Mouse (Mus musculus) heart, adult 2 months (tissue): ENCODE data around the gene Plxna4.

Source experiments
- CTCF ChIP-seq: fragments of 200-600 bp; IDR thresholded peaks from 2 replicates; pipeline ENCODE4 v1.8.1; 2022; ENCODE audit warnings: antibody characterized with exemption, mild to moderate bottlenecking, moderate library complexity
- POLR2A ChIP-seq: fragments of 200-500 bp; IDR thresholded peaks from 2 replicates; pipeline ENCODE4 v1.6.1; 2011; ENCODE audit warnings: mild to moderate bottlenecking, low read depth, low read length, control low read depth; ENCODE audit not compliant: insufficient read depth

DNA sequence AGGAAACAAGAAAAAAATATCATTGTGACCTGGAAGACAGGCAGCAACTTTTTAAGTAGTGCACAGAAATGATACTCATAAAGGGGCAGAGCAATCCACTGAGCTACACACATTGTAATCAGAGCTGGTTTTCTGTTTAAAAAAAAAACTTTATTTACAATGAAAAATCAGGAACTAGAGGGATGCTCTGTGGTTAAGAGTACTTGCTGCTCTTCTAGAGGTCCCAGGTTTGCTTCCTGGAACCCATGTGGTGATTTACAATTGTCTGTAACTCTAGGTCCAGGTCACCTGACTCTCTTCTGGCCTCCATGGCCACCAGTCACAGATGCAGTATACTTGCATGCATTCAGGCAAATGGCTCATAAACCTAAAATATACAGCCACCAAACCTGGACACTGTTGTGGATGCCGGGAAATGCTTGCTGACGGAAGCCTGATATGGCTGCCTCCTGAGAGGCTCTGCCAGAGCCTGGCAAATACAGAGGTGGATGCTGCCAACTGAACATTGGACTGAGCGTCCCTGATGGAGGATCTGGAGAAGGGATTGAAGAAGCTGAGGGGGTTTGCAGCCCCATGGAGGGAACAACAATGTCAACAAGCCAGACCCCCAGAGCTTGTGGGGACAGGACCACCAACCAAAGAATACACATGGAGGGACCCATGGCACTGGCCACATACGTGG is 465.3 kb downstream of the Plxna4 start:
- no peak for TF ChIP-seq CTCF
- TF ChIP-seq POLR2A, result no peak
